Mouse (Mus musculus): ENCODE measurements around the gene Mup4. TPM values are rescaled to one million over a fixed set of nuclear protein-coding genes. Genes with fewer than 3 reads are reported as not detected.

The Mup4 gene
- polyA plus RNA-seq, 1 experiment from 2014 or later = not detected

DNA sequence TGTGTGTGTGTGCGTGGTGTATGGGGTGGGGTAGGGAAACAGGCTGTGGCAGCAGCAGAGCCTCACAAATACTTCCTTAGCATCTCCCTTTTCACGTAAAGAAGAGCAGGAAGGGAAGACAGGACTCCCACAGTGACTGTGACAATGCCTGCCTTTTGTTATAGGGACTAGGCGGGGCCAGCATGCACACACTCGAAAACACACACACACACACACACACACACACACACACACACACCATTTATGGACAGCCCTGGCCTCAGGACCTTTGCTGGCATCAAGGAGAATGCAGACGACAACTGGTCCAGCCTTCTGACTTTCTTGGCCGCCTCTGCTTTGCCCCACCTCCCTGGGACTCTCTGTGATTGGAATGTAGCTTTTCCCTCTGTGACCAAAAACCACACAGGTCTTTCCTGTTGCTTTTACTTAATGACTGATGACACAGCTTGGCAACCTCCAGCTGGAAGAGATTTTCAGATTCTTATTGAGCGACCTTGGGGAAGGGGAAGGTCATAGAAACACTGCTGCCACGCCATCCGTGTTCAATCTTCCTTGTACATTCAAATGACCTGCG lies 52.8 kb downstream of the Mup4 start:
- Histone ChIP-seq H3K4me1 (no peaks in the 10 kb centered on the region), H3K9me3 (replicated peaks) (no peaks in the 10 kb centered on the region), H3K9ac (no peak overlapping the region), H3K36me3 (no peaks in the 10 kb centered on the region), H3K4me3 (no peak overlapping the region), H3K27me3 (no peaks in the 10 kb centered on the region), H3K27ac (no peak overlapping the region), H3K4me2 (replicated peaks) (no peak overlapping the region)
- ATAC-seq (ENCODE audit: low FRiP score) = no peak
- 43% methylated on average over 10 of the region's 10 CpGs for WGBS

GRCm38 (mm10) chr4:59907092-59907491 lies 53.4 kb downstream of the Mup4 start:
- H3K9me3 ChIP-seq (replicated peaks) = no peaks in the 10 kb centered on the region
- no peak overlapping the region for H3K27ac ChIP-seq
- ATAC-seq (ENCODE audit: low FRiP score) = no peak
- no peak overlapping the region for H3K9ac ChIP-seq
- no peaks in the 10 kb centered on the region for H3K4me1 ChIP-seq
- H3K4me3 ChIP-seq = no peak overlapping the region
- no peaks in the 10 kb centered on the region for H3K36me3 ChIP-seq
- no peaks in the 10 kb centered on the region for H3K27me3 ChIP-seq
- WGBS = 81% methylated on average over 6 of the region's 6 CpGs
- no peak overlapping the region for H3K4me2 ChIP-seq (replicated peaks)

Other genes with a start within 250 kb of the Mup4 start
- gene Inip, start 159.1 kb downstream of the Mup4 start, polyA plus RNA-seq (2016; fragmentation: Nextera tagmentation; extraction: Ambion mirVana) = 78.4 and 80.1 TPM in 2 replicates
- 14.7 and 17.3 TPM in 2 replicates for gene Snx30, start 154.9 kb downstream of the Mup4 start, polyA plus RNA-seq (2016; fragmentation: Nextera tagmentation; extraction: Ambion mirVana)
- 0.09 and 0.10 TPM in 2 replicates for gene Slc46a2, start 45.7 kb downstream of the Mup4 start, polyA plus RNA-seq (2016; fragmentation: Nextera tagmentation; extraction: Ambion mirVana)
- not detected in 2 replicates for gene Mup6, start 3.6 kb upstream of the Mup4 start, polyA plus RNA-seq (2016; fragmentation: Nextera tagmentation; extraction: Ambion mirVana)
- not detected in 2 replicates for gene Mup7, start 109.8 kb upstream of the Mup4 start, polyA plus RNA-seq (2016; fragmentation: Nextera tagmentation; extraction: Ambion mirVana)
- 0.33 TPM in 1 of 2 replicates, not detected in the other for gene Mup2, start 193.6 kb upstream of the Mup4 start, polyA plus RNA-seq (2016; fragmentation: Nextera tagmentation; extraction: Ambion mirVana)

Measured in hindbrain, embryonic 12.5 days (tissue).